Mouse (Mus musculus) B cell, adult 2 months (primary cell): ENCODE measurements around the gene Atn1.

Experiments used
- DNase-seq, 2 experiments: peaks; one replicate each; pipeline ENCODE4 v3.0.0; 2022

The Atn1 gene

DNA sequence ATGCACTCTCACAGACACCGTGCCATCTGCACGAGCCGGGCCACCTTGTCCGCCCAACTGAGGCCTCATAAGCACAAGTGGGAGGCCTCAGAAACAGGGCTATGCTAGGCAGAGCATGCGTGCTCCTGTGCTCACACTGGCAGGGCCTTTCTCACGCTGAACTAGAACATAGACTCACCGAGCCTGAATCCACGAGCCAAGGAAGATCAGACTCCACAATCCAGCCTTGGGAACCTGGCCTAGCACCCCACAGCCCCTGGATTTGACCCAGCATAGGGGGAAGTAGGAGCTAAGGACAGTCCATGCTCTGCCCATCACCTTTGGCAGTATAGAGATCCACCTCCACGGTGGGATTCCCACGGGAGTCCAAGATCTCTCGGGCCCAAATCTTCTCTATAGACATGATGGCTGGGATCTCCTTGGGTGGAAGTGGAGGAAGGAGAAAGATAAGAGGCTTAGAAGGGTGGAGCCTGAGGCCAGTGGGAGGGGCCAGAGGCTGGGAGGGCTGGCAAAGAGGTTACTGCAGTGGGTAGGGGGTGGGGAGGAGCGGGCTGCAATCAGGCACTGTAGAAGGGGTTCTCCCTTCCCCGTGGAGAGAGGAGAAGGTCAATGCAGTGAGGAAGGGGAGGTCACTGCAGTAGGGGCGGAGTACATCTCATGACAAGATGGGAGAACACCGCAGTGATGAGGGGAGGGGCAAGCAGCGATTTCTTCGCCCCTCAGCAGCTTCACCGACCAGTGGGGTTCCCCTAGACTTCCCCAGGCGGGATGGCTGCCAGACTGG is 11.8 kb upstream of the Atn1 start:
- DNase-seq: no peak

DNA sequence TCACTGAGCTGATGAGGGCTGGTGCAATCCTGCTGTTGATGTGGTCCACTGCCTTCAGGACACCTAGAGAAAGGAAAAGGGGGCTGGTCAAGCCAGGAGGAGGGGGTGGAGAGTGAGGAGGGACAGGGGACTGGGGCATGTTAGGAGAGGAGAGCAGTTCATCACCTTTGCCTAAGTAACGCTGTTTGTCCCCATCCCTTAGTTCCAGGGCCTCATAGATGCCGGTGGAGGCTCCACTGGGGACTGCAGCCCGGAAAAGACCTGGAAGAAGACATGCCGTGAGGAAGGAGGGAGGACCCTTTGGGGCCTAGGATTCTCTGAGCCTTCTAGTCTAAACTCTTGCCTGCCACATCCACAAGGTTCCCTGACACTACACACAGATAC is 11.2 kb upstream of the Atn1 start:
- DNase-seq: no peak

DNA sequence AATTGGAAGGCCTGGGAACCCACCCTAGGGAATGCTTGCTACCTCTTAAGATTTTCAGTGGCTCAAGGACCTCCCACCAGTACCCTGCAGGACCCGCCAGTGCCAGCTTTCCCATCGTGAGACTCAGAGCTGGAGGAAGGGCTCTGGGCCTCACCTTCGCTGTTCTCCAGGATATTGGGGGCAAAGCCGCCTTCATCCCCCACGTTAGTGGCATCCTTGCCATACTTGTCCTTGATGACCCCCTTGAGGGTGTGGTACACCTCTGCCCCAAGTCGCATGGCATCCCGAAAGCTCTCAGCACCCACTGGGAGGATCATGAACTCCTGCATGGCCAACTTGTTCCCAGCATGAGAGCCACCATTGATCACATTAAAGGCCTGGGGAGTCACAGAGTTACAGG is 9.6 kb upstream of the Atn1 start:
- no peak for DNase-seq

DNA sequence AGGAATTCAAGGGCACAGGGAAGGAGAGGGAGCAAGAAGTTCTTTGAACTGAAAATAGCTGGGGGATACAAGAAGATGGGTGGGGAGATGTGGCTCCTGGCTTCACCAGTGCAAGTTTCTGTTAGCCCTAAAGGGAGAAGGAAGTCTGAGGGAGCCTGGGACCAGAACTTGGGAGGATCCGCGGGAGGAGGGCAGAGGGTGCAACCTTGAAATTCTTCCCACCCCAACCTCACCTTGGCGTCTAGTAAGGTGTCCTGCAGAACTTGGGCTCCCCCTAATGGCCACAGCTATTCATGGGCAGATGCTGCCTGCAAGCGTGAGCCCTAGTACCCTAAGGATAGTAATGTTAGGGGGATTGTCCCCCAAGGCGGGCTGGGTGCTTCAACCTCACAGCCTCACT is 2.9 kb upstream of the Atn1 start:
- DNase-seq: peak; percentile 93

DNA sequence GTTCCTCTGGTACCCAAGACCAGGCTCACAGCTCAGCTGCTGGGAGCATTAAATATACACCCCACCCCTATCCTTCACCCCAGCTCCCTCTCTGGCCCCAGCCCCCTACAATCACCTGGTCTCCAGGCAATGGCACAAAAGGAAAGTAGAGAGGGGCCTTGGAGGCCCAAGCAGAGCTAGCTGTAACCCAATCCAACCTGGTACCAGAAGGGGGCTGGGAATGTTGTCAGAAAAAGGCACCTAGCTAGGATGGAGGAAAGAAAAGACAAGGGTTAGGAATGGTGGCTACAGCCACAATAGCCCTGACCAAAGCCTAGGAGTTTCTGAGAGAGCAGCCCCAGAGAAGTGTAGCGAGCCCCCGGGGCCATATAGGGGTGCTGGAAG is 2.5 kb upstream of the Atn1 start:
- DNase-seq: no peak

DNA sequence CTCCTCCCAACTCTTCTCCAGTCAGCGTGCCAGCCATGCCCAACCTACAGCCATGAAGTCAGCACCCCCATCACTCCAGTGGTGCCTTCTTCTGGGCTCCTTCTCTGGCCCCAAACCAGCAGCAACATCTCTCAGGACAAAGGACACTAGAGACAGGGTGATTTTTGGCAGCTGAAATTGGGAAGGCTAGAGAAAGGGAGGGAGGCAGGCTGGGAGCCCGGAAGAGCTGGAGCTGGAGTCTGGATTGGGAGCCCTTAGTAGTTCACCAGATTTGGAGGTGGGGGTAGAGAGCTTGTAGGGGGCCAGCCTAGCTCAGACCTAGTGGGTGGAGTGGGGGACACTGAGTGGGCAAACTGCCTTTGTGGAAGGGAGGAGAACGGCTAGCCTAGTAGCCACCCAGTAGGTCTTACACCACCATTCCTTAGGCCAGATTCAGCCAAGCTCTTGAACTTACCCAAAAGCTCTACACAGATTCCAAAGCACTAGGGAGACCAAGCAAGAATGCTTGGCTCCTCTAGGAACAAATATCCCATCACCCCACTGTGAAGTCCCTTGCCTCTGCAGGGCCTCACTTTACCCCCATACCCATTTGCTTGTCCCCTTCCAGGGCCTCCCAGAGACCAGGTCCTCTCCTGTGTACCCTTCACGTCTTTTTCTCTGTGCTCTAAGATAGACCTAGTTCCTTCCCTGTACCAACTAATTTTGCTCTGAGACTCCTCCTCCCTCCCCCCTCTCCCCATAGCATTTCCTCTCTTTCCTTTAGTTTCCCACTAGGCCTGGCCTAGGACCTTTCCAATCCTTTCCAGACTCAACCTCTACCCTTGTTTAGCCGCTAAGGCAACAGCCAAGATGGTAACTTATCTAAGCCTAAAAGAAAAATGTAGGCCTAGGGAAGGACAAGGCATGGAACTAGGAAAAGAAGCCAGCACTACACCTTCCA is 1.9 kb upstream of the Atn1 start:
- no peak for DNase-seq

DNA sequence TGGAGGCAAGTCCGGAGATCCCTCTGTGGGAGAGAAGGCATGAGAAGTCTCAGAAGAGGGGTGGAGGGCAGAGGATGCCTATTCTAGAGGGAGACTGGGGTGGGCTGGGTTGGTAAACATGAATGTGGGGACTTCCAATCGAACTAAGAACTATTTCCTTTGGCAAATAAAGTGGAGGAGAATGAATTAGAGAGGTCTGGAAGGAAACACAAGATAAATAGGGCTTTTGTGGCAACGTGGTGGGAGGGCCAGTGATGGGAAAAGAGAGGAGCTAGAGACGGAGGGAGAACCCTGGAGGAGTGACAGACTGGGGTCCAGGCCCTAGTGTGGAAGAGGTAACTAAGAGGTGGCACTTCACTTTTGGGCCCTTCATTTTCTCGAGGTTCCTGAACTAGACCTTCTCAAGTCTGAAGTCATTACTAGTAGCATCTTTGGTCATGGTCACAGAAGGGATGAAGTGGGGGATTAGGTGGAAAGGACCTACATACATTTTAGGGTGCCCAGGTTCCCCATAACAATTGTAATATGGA is 1.1 kb upstream of the Atn1 start:
- no peak for DNase-seq

DNA sequence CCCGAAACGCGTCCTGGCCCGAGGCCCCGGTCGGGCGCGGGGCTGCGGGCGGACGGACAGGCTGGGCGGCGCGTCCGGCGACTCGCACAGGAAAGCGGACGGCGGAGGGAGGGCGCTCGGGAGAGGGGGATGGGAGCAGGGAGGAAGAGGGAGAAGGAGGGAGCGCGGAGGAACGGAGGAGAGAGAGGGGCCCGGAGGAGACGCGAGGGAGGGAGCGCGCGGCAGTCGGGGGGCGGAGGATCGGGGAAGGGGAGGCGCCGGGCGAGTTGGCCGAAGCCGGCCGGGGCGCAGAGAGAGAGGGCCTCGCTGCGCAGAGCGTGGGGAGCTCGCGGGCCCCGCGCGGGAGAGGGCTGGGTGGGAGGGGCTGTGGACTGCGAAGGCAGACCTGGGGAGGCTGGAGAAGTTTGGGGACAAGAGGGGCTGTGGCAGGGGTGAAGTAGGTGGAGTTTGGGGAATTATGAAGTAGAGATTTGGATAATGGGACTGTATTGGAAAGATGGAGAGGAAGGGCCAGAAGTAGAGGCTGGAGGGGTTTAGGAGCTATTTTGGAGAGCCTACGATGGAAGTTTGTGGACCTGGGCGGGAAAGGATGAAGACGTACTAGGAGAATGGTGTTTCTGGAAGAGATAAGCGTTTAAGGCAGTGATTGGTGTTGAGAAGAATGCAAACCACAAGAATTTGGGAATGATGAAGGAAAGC is 477 bp upstream of the Atn1 start:
- DNase-seq: peak; percentile 39 to 42

DNA sequence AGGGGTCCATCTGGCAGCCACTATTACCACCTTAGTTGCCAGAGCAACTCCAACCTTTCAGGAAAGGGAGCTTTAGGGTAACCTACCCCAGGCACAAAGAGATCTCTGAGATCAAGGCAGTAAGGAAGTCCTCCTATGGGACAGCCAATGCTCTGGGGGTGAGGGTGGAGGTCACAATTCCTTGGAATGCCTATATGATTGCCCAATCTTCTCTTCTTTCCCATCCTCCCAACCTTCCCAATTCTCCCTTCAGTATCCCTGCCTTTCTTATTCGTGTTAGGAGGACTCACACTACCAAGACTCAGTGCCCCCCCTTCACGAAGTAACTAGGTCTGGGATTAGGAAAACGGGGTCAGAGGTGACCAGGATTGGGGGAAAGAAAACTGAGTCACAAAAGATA is 1.0 kb downstream of the Atn1 start:
- DNase-seq: no peak

DNA sequence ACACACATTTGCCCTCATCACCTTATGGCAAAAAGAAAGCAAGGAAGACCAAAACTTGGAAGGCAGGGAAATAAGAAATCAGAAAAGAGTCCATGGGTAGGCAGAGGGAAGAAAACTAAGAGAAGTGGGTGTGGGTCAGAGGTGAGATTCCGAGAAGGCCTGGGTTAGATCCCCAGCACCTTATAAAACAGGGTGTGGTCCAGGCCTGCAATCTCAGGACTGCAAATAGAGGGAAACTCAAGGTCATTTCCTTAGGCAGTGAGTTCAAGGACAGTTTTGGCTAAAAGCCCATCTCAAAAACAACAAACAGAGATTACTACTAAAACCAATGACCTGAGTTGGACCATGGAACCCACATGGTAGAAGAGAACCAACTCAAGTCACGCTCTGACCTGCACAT is 2.5 kb downstream of the Atn1 start:
- DNase-seq: no peak

DNA sequence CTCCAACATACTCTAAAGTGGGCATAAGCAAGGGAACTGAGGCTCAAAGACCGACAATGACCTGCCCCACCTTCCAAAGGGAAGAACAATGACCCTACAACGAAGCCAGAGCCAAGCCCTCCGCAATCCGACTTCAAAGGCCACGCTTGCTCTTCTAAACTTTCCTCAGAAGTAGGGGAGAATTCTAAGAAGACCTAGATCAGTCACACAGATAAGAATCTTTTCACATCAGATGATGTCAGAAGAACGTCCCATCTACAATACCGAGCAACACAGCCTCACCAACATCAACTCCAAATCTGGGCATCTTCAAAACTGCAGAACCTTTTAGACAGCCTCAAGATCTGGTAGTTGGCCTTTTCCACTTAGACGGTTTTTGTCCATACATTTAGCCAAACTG is 5.9 kb downstream of the Atn1 start:
- no peak for DNase-seq

DNA sequence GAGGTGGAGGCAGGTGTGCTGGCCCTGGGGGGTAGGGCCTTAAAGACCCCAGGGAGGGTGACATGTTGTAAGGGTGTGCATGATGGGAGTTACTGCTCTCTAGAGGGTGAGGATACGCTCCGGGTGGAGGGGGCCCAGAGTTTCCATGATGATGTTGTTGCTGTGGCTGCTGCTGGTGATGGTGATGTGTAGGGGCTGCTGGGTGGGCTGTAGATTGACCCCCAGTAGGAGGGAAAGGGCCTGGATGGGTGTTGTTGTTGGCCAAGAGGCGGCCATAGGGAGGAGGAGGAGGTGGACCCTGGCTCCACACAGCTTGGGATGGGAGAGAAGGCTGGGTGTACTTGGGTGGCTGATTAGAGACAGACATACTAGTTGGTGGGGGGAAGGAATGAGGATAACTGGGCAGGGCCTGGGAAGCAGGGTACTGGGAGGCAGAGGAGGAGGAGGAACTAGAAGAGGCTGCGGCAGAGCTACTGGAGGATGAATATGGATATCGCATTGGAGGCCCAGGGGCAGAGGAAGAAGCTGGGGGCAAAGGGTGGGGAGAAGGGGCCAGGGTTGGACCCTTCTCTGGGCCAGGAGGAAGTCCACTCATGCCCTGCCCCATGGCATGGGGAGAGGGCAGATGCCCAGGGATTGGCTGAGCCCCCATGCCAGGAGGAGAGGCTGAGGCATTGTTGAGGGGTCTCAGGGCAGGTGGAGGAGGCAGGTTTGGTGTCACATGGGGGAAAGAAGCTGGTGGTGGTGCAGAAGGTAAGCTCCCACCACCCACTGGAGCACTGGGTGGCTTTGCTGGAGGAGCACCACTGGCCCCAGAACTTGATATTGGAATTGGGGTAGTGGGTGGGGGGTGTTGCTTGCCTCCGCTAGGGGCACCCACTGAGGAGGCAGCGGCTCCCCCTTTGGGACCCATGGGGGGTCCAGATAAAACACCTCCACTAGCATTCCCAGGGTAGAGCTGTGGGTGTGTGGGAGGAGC is 9.4 kb downstream of the Atn1 start:
- no peak for DNase-seq

DNA sequence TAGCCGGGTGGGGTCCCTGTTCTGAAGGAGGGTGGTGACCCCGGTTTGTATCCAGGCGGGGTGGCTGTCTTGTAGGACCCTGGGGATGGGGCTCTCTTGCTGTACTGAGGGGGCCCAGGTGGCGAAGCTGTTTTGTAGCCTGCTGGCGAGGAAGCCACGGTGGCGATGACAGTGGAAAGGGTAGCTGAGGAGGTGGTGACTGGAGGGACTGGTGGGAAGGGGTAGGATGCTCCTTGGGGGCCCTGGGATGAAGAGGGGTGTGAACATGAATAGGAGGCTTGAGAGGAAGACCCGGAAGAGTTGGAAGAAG is 10.1 kb downstream of the Atn1 start:
- peak in 1 of 2 experiments; percentile 54 for DNase-seq

DNA sequence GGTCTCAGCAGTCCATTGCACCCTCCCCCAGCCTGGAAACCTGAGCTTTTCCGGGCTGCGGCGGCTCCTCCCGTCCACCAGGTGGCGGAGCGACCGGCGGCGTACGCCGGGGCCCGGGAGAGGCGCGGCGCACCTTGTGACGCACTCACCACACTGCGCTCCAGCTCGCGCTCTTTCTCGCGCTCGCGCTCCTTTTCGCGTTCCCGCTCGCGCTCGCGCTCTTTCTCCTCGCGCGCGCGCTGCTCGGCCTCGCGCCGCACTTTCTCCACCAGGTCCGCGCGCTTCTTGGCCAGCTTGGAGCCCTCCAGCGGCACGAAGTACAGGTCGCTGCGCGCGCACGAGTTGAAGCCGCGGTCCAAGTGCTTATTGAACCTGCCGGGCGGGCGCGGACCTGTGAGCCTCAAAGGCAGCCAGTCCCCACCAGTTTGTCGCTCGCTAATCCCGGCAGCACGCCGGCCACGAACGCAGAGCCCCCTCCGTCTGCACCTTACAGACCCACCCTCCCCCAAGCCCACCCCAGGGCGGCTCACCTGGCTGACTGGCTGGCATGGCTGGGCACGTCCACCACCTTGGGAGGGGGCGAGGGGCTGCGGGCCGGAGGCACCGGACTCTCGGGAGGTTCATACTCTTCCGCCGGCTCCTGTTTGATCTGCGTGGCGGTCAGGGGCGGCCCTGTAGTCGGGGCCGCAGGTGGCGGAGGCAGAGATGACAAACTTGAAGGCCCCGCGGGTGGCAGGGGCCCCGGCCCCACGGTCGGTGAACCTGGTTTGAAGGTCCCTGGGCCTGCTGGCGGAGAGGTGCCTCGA is 10.6 kb downstream of the Atn1 start:
- DNase-seq: peak; percentile 95 to 96

DNA sequence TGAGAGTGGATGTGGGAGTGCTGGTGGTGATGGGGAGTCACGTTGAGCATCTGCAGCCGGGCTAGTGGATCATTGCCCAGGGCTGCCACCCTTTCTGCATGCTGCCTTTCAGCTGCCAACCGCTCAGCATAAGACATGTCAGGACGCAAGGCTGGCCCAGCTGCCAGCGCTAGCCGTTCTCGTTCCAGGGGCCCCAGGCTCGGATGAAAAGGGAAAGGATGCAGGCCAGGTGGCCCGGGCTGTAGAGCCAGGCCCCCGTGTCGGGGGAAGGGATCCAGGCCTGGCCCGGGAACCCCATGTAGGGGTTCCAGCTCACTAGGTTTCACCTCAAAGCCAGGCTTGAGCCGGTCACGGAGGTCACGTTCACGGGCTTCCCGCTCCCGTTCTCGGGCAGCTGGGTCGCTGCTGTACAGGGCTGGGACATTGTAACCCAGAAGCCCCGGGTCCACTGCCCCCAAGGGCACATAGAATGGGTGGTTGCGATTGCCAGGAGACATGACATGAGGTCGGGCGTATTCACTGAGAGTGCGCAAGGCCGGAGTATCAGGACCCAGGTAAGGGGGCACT is 11.5 kb downstream of the Atn1 start:
- no peak for DNase-seq

DNA sequence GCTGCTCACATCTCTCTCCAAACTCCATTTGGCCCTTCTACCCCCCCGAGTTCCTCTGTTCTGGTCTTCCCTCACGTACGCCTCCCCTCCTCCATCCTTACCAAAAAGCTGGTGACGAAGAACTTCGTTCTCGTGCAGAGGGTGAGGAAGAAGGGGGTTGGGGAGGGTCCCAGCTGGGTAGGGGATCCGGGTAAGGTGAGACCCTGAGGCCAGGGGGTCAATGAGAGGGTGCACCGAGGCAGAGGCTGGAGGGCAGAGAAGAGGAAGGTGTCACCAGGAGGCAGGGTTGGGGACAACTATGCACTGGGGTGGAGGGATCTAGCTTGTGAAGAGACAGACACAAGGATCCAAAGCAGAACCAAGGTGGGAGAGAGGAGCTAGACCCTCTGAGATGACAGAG is 12.7 kb downstream of the Atn1 start:
- no peak for DNase-seq

DNA sequence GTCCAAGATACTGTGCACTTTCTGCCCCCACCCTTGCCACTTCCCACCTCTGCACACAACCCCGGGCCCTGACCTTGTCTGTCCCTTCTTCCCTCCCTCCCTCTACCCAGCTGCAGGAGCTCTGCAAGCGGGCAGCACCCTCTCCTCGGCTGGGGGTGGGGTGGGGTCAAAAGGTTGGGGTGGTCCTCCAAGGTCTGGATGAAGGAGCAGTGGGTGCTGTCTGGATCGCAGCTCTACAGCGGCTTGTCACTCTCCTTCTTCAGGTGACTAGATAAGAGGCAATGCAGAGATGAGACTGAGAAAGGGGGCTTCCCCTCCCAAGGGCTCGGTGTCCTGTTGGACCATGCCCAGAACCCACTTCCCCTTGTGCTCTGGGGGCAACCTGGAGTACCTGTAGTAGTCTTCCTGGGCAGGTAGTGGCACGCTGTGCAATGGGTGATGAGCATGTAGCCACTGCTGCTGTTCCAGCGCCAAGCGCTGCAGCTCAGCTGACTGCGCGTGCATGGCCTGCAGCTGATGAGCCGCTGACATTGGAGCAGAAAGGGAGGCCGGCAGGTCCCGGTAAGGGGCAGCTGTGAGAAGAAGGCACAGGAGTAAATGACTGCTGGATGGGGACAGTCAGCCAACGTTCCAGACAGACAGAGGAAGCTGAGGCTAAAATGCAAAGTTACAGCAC is 13.3 kb downstream of the Atn1 start:
- DNase-seq: no peak

DNA sequence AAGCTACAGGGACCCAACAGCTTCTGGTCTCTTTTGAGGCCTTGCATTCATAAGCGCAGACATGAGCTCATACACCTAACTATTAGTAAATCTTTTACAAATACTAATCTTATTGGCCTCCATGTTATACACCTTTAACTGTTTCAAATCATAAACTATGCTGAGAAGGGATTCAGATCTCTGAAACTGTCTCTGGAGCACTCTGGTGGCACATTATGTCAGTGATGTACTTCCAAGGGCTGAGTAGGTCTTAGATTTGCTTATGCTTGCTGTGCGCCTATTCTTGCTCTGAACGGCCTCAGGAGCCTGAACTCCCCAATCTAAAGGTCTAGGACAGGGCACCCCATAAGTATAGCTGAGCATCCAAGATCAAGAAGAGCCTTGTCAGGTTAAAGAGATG is 14.5 kb downstream of the Atn1 start:
- DNase-seq: no peak

DNA sequence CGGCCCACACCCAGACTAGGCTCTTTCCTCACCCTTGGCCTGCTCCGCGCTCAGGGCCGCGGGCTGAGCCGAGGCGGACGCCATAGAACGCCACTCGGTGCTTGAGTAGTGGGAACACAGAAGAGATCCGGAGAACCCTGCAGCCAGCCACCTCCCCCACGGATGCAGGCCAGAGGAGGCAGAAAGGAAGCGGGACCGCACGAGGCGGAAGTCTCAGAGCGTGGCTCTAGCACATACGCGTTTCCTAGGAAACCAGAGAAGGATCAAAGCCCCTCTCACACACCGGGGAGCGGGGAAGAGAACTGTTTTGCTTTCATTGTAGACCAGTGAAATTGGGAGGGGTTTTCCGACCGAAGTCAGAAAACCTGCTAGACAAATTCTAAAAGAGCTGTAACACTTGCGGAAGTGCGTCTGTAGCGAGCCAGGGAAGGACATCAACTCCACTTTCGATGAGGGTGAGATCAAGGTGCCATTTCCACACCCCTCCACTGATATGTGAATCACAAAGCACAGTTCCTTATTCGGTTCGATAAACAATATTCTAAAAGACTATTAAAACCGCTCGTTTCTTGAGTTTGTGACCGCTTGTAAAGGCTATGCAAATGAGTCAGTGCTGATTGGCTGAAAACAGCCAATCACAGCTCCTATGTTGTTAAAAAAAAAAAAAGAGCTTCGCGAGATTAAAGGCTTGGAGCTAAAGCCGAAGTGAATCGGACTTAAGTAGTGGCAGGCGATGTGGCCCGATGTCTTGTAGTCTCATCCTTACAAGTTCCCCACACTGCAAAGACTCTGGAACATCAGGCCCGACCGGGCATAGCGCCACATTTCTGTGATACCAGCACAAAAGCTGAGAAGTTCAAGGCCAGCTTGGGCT is 15.2 kb downstream of the Atn1 start, which contains the start of gene Grcc10:
Gene Grcc10 (minus strand): TSS at position 487 of the 874 bp plus-strand sequence.
- peak; percentile 86 to 87 for DNase-seq
